Mouse (Mus musculus) urinary bladder, postnatal 10 days (tissue): ENCODE data around the gene Aldh1l1.

Source experiments
- DNase-seq: peaks from one replicate; pipeline ENCODE4 v3.0.0; 2022; ENCODE audit warnings: low spot score

Gene Aldh1l1

DNA sequence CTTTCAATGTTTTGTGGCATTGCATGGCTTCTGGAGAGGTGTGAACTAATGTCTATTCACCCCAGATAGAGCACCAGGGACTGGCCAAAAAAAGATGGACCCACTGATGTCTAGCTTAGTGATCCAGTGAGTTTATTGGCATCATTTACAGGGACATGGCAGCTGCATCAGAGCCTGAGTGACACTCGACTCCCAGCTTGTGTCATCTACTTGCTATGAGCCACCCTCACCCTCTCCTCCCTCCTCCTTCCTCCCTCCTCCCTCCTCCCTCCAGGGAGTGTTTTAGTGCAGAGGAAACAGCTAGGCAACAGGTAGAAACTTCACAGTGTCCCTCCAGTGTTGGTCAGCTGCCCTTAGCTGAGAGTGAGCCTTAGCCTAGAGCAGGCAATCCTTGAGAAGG, 108.7 kb downstream of the Aldh1l1 start:
- DNase-seq: no peak

DNA sequence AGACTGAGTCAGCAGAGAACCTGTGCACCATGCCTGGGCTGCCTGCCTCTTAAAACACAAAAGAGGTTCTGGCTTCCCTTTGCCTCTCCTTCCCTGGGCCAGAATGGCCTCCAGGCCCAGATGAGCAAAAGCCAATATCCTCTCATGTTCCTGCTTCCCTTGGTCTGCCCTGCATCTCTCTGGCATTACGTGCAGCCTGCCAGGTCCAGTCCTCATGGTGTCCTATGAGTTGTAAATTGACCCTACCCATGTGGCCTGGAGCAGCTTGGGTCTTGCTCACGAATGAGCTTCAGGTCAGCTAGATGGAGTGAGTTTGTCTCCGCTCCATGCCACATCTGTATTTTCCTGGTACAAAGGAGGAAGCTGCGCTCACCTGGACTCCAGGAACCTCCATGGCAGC, 110.8 kb downstream of the Aldh1l1 start:
- no peak for DNase-seq

DNA sequence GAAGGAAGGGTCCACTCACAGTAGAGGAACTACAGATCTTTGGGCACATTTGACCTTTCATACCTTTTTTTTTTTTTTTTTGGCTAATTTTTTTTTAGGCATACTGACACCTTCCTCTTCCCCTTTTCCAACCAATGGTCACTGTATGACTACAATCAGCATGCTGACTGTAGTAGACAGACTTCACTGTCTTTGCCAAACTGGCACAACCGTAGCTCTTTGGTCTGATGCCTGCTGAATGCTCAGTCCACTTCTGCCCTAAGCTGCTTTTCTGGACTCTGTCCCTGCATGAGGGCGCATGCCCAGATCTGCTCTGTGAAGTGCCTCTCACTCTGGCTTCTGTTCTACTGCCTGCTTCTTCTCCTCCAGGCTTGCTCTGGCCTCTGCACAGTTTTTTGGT, 111.4 kb downstream of the Aldh1l1 start:
- no peak for DNase-seq

DNA sequence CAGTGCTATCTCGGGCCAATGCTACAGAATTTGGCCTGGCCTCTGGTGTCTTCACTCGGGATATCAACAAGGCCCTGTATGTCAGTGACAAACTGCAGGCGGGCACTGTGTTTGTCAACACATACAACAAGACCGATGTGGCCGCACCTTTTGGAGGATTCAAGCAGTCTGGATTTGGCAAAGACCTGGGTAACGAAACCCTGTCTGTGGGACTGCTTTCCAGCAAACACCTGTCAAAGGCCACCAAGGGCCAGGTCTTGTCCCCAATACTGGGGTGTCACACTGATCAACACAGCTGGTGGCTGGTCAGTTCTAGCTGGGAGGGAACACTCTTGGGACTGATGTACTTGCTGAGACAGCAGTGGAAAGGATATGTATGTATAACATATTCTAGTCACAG, 112.0 kb downstream of the Aldh1l1 start:
- no peak for DNase-seq

DNA sequence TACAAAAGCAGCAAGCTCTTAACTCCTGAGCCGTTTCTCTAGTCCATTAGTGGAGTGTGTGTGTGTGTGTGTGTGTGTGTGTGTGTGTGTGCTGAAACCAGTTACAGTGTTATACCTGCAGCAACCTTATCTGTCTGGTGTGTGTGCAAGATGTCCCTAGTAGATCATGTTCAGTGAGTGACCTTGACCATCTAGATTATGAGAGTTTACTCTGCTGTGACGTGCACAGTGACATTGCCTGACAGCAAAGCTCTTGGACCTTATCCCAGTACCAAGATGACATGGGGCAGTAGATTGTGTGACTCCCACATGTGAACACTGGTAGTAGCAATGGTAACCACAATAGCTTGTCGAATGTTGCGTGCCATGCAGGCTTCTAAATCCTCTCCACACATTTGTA, 114.1 kb downstream of the Aldh1l1 start:
- no peak for DNase-seq

DNA sequence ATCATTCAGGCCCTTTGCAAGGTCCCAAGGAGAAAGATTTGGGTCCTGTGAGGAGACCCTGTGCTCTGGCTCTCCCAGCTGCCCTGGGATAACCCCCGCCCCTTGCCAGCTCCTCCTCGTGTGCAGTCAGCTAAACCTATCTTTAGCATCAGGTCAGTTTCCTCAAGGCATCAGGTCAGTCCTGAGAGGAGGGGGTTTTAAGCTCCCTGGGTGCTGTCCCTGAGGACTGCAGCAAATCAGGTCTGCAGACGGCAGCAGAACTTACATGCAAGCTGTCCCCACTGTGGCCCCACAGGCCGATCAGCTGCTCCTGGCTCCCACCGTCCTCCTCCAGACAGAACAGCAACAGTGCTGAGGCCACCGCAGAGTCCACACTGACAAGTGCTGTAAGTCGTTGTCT, 115.5 kb downstream of the Aldh1l1 start:
- no peak for DNase-seq

DNA sequence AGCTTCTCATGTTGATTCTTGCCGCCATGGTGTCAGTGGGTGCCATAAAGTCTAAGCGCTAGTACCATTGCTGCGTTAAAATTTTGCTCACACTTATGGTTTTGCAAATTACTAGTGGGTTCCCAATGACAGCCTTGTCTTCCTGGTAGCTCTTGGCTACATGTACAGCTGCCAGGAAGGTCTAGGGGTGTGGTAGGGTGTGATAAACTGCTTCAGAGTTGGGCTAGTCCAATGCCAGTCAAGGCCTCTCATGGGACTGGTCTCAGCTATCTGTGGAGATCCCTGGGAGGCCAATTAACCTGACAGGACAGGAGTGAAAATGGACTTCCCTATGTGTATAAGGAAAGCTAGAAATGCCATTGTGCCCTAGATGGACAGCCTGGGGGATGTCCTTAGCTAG, 116.1 kb downstream of the Aldh1l1 start:
- no peak for DNase-seq

DNA sequence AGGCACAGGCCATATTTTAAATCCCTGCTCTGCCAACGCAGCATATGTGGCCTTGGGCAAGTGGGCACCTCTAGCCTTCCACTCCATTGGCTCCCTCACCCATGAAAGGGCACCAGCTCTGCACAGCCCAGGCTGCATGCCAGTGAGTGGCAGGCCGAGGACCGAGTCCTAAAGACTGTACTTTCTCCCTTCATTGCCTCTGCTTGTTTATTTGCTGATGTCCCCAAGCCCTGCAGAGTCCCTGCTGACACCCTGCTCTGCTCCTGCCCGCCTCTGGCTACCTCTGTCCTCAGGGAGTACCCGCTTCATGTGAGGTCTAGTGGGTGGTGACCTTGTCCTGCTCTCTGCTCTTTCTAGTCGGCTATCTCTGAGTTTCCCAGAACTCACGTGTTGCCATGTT, 116.9 kb downstream of the Aldh1l1 start:
- DNase-seq: no peak

DNA sequence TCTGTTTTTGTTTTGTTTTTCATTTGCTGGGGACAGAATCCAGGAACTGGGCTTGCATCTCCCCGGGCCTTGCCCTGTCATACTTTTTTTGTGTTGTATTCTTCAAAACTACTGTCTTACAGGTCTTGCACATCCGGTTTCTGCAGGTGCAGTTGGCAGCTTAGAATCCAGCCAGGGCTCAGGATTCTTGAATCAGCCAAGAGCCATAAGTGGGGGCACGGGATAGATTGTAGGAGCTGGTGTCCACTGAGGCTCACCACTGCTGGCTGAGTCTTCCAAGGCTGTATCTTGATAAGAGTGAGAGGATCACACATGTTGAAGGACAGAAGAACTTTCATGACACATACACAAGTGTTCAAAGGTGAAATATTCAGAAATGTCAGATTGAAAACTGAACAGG, 117.9 kb downstream of the Aldh1l1 start:
- no peak for DNase-seq

DNA sequence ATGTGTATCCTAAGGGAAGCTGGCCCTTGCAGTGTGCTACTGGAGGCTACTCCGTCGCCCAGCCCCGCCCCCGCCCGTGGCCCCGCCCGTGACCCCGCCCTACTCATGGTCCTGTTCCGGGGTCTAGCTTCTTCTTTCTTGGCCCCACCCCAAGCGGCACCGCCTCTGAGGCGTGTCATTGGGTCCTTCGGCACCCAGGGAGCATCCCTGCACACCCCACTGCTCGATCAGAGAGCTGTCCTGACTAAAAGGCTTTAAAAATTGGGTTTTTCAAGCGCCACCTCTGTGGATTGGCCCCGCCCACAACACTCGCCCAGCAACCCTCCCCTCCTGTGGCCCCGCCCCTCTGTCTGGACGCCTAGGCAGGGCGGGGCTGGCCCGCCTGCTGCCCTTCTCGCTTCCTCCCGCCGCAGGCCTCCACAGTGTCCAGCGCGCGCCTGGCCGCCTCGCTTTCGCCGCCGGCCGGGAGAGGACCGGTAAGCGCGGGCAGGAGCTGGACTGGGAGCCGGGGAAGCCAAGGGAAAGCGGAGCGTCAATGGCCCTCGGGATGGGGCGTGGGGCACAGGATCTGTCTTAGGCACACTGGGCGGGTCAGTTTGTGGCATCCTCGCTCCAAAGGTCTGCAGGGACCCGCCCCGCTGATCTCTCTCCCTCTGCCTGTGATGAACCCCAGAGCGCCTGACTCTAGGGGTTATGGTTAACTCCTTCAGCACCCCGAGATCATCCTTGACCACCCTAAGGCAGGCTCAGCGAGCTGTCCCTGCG, 118.5 kb downstream of the Aldh1l1 start, which contains the start of gene Slc41a3:
Gene Slc41a3 (plus strand): TSS at position 193 of the 765 bp plus-strand sequence.
- DNase-seq: peak; percentile 61

DNA sequence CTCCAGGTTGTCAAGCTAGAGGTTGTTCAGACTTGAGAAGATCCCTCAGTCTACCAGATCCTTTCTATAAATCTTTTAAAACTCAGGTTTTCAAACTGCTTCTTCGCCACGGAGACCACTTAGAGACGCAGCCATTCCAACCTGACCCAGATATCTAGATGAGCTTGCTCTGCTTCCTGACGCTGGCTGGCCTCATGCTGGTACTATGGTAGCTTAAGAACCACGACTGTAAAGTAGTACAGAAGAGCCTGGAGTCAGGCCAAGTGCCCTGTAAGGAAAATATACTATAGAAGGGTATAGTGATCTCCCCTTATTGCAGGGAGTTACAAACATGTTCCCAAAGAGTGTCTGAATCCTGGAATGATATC, 119.1 kb downstream of the Aldh1l1 start:
- DNase-seq: no peak

DNA sequence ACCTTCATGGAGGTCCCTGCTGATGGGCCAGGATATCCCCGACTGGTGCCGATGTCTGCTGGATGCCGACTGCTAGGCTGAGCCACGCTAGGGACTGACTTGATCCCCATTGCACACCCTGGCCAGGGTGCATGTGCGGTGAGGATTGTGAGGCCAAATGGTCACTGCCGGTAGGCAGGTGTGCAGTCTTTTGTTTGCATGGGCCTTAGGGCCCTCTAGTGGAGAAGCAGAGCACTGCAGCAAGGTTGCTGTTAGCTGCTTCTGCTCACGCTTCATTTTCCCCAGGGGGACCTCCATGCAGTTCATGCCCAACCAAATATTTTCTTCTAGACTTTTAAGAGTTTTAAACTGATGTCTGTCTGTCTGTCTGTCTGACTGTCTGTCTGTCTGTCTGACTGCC, 120.3 kb downstream of the Aldh1l1 start:
- DNase-seq: no peak

DNA sequence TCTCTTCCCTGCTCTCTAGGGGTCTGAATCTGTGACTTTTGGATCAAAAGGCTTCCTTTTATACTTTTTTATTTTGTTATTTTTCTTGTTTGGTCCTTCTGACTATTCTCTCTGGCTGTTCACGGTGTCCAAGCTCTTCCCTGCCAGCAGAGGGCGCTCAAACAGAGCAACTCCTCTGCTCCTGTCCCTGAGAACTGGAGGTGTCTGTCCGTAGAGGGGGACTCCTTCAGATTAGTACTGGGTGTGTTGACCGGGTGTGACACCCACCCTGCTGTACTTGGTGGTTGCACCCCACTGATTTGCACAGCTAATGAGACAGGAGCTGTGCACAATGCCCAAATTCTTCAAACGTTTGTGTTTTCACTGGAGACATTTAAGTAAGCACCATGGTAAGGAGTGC, 121.0 kb downstream of the Aldh1l1 start:
- no peak for DNase-seq

DNA sequence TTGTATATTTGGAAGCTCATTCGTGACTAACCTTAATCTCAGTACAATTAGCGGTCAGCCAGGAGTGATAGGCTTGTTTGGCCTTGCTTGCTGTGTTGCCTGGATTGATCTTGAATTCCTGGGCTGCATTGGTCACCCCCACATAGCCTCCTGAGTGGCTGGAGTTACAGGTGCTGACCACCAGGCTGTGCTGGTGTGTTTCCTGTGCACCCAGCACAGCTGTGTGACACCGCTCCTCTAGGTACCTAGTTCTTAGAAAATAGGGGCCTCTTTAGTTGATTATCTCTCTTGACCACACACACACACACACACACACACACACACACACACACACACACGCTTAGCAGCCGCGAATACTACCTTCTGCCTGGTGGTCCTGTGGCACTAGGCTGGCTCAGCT, 122.0 kb downstream of the Aldh1l1 start:
- DNase-seq: no peak

DNA sequence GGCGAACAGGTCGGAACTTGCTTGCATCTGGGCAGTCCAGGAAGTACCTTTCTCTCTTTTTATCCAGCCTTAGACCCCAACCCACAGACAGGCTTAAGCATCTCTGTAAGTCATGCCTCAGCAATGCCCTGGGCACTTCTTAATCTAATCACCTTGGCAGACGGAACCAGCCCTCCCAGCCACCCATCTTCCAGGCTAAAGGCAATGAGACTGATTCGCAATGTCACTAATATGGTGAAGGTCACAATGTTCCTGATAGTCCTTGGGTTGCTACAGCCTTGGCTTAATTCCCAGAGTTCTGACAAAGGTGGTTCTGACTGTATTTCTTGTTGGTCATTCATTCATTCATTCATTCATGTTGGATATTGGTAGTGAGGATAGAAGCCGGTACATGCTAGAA, 124.0 kb downstream of the Aldh1l1 start:
- no peak for DNase-seq

DNA sequence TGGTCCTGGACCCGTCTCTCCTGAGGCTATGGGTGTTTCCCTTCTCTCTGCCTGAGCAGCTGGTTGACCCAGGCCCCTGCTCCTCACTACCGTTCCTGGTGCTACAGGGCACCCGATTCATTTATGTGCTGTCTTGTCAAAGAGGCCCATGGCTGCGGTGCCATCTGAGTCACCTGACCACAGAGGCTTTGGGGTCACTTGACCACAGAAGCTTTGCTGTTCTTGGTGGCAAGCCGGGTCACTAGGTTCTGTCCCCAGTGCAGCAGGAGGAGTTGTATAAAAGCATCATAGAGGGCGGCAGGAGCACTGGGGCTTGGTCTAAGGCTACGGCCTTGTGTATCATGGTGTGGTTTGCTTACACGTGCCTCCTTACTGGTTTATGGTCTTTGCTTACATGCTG, 127.0 kb downstream of the Aldh1l1 start:
- DNase-seq: no peak

DNA sequence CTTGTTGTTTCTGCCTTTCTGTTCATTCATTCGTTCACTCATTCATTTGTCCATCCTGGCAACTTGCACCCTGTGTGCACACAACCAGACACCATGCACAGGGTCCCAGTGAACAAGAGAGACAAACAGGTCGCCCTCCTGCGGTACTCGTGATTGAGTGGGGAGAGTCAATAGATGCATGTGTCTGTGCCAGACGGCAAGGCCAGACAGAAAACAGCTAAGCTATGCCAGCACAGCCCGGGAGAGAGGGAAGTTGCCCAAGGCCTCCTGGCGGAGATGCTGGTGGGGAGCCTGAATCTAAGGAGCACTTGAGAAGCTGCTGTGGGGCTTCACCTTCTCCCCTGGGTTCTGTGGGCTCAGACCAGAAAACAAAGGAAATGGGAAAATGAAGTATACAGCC, 129.1 kb downstream of the Aldh1l1 start:
- no peak for DNase-seq

DNA sequence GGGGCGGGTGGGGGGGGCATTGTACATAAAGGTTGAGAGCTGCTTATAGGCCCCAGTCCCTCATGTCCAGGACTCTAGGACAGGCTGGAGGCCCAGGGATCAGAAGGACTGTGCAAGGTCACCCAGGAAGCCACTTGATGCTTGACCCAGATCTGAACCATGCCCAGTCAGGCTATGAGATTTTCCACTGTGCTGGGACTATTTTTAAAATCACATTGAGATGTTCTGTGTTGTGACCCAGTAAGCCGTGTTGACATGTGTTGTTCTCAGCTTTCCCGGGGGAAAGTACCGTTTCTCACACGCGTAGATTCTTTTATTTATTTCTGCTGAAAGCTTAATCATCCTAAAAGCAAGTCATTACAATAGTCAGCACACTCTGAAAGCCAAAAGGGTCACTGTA, 129.8 kb downstream of the Aldh1l1 start:
- no peak for DNase-seq

DNA sequence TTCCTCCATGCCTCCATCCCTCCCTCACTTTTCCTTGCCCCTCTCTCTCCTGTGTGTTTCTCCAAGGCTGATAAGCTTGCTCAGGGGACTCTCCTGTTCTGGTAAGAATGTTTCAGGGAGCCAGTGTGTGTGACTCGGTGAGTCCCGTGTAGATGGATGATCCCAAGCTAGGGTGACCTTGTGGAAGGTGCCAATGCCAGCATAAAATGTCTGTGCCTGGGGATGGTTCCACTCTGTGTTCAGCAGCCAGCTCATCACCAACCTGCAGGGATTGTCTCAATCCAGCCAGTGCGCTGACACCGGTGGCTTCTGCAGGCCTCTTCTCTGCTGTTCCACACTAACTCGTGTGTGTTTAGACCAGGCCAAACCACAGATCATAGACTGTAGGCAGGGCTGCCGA, 130.3 kb downstream of the Aldh1l1 start:
- DNase-seq: no peak

DNA sequence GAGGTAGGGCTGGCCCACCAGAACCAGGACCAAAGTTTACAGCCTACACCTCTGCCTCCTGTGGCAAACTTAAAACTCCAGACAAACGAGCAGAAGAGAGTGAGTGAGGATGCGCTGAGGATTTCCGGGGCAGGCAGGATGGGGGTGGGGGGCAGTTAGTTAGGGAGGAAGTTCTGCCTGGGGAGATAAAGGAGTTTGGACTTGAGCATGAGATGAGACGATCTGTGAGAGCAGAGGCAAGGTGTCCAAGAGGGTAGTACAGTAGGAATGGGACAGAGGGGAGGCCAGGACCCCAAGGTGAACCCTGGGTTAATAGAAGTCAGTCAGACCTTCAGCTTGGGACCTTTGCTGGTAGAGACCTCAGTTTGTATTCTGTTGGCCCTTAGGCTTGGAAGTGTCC, 132.0 kb downstream of the Aldh1l1 start:
- no peak for DNase-seq

DNA sequence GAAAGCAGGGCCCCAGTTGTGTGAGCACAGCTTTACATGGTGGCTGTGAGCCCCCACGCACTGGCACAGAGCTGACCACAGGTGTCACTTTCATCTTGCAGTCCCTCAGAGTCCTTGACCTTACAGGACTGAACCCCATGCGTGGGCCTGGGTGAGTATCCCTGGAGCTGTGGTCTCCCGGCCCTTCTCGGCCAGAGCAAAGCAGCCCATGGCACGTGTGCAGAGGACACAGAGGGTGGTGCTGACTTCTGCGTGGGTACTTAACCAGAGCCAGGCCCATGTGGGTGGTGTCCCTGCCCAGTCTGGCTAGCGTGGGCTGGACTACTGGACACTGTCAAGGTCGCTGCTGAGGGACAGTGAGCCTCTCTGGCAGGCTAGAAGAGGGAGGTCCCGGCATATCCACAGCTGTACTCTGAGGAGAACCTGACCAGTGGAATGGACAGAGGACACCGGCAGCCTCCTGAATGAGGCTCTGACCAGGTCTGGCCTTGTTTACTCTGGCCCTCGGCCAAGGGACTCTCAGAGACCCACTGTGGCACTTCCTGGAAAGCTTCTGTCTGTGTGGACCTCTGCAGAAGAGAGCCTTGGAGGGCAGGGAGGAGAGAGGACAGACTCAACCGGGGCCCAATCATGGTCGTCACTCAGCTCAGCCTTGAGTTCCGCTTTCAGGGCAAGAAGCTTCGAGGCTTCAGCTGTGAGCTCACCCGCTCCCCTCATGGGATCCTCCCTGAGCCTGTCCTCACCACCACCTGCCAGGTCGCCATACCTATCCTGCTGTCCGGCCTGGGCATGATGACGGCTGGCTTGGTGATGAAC, 132.8 kb downstream of the Aldh1l1 start:
- no peak for DNase-seq

DNA sequence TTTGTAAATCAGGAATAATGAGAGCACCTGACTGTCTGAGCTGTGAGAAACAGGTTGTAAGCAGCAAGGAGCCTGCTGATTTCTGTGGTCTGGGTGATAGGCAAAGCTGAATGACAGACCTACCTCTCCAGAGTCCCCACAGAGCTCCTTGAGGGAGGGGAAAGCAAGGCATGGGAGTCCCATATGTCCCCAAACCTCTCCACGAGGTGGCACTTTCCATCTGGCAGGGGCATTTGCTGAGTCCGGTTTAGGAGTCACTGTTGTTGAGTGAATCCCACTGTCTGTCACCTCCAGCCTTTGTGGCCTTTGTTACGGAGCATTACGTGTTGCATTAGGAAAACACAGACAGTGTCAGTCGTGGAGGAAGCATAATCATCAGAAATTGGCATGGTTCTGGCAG, 133.7 kb downstream of the Aldh1l1 start:
- DNase-seq: no peak

DNA sequence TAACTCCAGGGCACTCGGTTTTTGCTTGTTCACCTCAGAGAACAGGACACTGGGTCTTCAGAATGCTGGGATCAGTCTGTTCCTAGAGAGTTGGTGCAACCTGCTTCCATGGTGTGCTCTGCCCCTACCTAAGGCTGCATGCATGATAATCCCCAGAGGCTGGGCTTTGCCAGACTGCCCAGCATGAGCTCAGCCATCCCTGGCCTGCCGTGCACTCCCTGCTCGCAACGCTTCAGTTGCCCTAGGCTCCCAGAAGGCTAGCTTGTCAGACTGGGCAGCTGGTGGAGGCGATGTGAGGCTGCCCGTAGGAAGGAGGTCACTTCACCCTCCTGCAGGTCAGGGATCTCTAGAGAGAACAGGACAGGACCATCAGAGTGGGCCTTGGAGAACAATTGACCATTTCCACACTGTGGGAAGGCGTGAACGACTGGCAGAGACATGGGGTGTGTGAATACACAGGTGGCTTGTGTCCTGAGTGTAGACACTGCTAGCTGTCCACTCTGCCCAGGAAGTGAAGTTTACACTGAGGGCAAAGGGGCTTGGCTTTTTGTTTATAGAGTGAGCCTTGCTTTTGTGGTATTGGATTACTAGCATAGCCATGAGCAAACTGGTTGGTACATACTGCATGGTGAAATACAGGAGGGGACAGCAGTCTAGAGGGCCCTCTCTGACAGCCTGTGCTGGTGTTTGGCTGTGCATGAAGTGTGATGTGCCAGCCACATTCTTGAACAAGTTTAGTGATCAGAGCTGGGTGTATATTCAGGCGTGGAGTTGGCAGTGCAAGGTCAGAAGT, 134.8 kb downstream of the Aldh1l1 start:
- no peak for DNase-seq
